Mouse (Mus musculus) MEL (cell line): ENCODE data around the gene Spop. TPM values are rescaled to one million over a fixed set of nuclear protein-coding genes. Genes with fewer than 3 reads are reported as not detected.

ENCODE experiments used
- DNase-seq: peaks from one replicate; pipeline ENCODE4 v3.0.0; 2011; ENCODE audit warnings: low read depth, low spot score
- H3K27ac ChIP-seq: 2 replicates; pipeline ENCODE4 v1.5.1; 2012; ENCODE audit warnings: low read depth, mild to moderate bottlenecking, control low read depth, low read length, moderate library complexity; ENCODE audit not compliant: control insufficient read depth
- H3K27me3 ChIP-seq, 2 experiments: fragments of 150-350 bp in 1 of 2; sonication (generic) in 1 of 2; 2 replicates each; pipeline ENCODE4 v1.6.1; 2012; ENCODE audit warnings: low read length in 2 of 2, mild to moderate bottlenecking in 2 of 2, improper control_type of control experiment in 1 of 2, moderate library complexity in 1 of 2; ENCODE audit not compliant: insufficient read depth in 2 of 2, control insufficient read depth in 1 of 2
- H3K36me3 ChIP-seq, 2 experiments: 2 replicates each; pipeline ENCODE4 v1.6.1; 2012 to 2014; ENCODE audit warnings: low read length in 2 of 2, improper control_type of control experiment in 1 of 2, inconsistent platforms in 1 of 2, mild to moderate bottlenecking in 1 of 2; ENCODE audit not compliant: insufficient read depth in 2 of 2, control insufficient read depth in 1 of 2
- H3K4me1 ChIP-seq, 2 experiments: fragments of 150-350 bp in 1 of 2; sonication (generic) in 1 of 2; 2 replicates each; pipeline ENCODE4 v1.6.1; 2012; ENCODE audit warnings: low read length in 2 of 2, improper control_type of control experiment in 1 of 2, mild to moderate bottlenecking in 1 of 2; ENCODE audit not compliant: insufficient read depth in 2 of 2, control insufficient read depth in 1 of 2
- H3K4me3 ChIP-seq, 2 experiments: fragments of 150-350 bp in 1 of 2; sonication (generic) in 1 of 2; 2 replicates each; pipeline ENCODE4 v1.5.1; 2012; ENCODE audit warnings: low read depth in 2 of 2, low read length in 2 of 2, mild to moderate bottlenecking in 2 of 2, moderate library complexity in 2 of 2, control low read depth in 1 of 2, improper control_type of control experiment in 1 of 2; ENCODE audit not compliant: control insufficient read depth in 1 of 2, insufficient read depth in 1 of 2
- H3K79me2 ChIP-seq: 2 replicates; pipeline ENCODE4 v1.6.1; 2012; ENCODE audit warnings: mild to moderate bottlenecking, low read length, moderate library complexity; ENCODE audit not compliant: control insufficient read depth, poor library complexity, insufficient read depth
- H3K9ac ChIP-seq: 2 replicates; pipeline ENCODE4 v1.6.1; 2012; ENCODE audit warnings: low read depth, mild to moderate bottlenecking, control low read depth, low read length, moderate library complexity; ENCODE audit not compliant: control insufficient read depth, poor library complexity, severe bottlenecking
- H3K9me3 ChIP-seq: fragments of 150-350 bp; sonication (generic); replicated peaks from 2 replicates; pipeline ENCODE4 v1.6.1; 2012; ENCODE audit warnings: mild to moderate bottlenecking, low read length, improper control_type of control experiment, moderate library complexity; ENCODE audit not compliant: insufficient read depth
- CHD2 ChIP-seq: IDR thresholded peaks from 2 replicates; pipeline ENCODE4 v1.6.1; 2011; ENCODE audit warnings: low read length, improper control_type of control experiment
- CTCF ChIP-seq, 3 experiments: IDR thresholded peaks in 2 of 3; conservative IDR thresholded peaks in 1 of 3; 2 replicates each; pipeline ENCODE4 v1.5.1; 2011 to 2012; ENCODE audit warnings: low read length in 3 of 3, low read depth in 2 of 3, mild to moderate bottlenecking in 2 of 3, improper control_type of control experiment in 1 of 3, inconsistent platforms in 1 of 3, mixed read lengths in 1 of 3, moderate library complexity in 1 of 3; ENCODE audit not compliant: control insufficient read depth in 1 of 3, insufficient read depth in 1 of 3, poor library complexity in 1 of 3, severe bottlenecking in 1 of 3
- ETS1 ChIP-seq: IDR thresholded peaks from 2 replicates; pipeline ENCODE4 v1.6.1; 2012; ENCODE audit warnings: low read depth, mild to moderate bottlenecking, inconsistent platforms, low read length, improper control_type of control experiment, moderate library complexity
- GABPA ChIP-seq: IDR thresholded peaks from 2 replicates; pipeline ENCODE4 v1.6.1; 2012; ENCODE audit warnings: low read depth, mild to moderate bottlenecking, inconsistent platforms, low read length, improper control_type of control experiment, moderate library complexity
- MXI1 ChIP-seq: IDR thresholded peaks from 2 replicates; pipeline ENCODE4 v1.6.1; 2011; ENCODE audit warnings: mild to moderate bottlenecking, low read depth, low read length, improper control_type of control experiment
- NRF1 ChIP-seq: IDR thresholded peaks from 2 replicates; pipeline ENCODE4 v1.6.1; 2014; ENCODE audit warnings: low read depth, mild to moderate bottlenecking, inconsistent platforms, low read length, improper control_type of control experiment, moderate library complexity; ENCODE audit not compliant: poor library complexity, insufficient read depth, severe bottlenecking
- POLR2A ChIP-seq, 2 experiments: IDR thresholded peaks; 2 replicates each; pipeline ENCODE4 v1.6.1; 2011 to 2012; ENCODE audit warnings: low read length in 2 of 2, mild to moderate bottlenecking in 2 of 2, control low read depth in 1 of 2, improper control_type of control experiment in 1 of 2, low read depth in 1 of 2, moderate library complexity in 1 of 2; ENCODE audit not compliant: control insufficient read depth in 1 of 2, insufficient read depth in 1 of 2, poor library complexity in 1 of 2
- RCOR1 ChIP-seq: IDR thresholded peaks from 2 replicates; pipeline ENCODE4 v1.6.1; 2012; ENCODE audit warnings: low read depth, mild to moderate bottlenecking, inconsistent platforms, low read length, improper control_type of control experiment
- SIN3A ChIP-seq: IDR thresholded peaks from 2 replicates; pipeline ENCODE4 v1.6.1; 2012; ENCODE audit warnings: low read length, improper control_type of control experiment, inconsistent platforms
- TCF12 ChIP-seq: IDR thresholded peaks from 2 replicates; pipeline ENCODE4 v1.6.1; 2014; ENCODE audit warnings: low read depth, mild to moderate bottlenecking, inconsistent platforms, low read length, improper control_type of control experiment, moderate library complexity
- UBTF ChIP-seq: IDR thresholded peaks from 2 replicates; pipeline ENCODE4 v1.6.1; 2012; ENCODE audit warnings: low read depth, mild to moderate bottlenecking, inconsistent platforms, low read length, improper control_type of control experiment, moderate library complexity, borderline replicate concordance; ENCODE audit not compliant: insufficient read depth
- USF1 ChIP-seq: IDR thresholded peaks from 2 replicates; pipeline ENCODE4 v1.6.1; 2014; ENCODE audit warnings: low read depth, mild to moderate bottlenecking, inconsistent platforms, low read length, improper control_type of control experiment, moderate library complexity
- polyA plus RNA-seq, 2 experiments: library from polyadenylated mRNA; stranded (reverse) in 1 of 2; unstranded in 1 of 2; fragments of >175 nt in 1 of 2; fragments of >200 nt in 1 of 2; gene quantifications; 2 replicates each; pipeline versions ENCODE4 v1.2.1 to v1.2.4; 2012; ENCODE audit warnings: low replicate concordance in 2 of 2, low read depth in 1 of 2; ENCODE audit not compliant: insufficient read length in 2 of 2, insufficient read depth in 1 of 2, missing spikeins in 1 of 2
- total RNA-seq: library from RNA; depleted of rRNA; stranded (reverse); fragments of 300-350 nt; gene quantifications from 2 replicates; pipeline ENCODE4 v1.2.3, GENCODE M21; 2012

Spop gene
- total and polyA plus RNA-seq, 3 experiments: 41.5 to 84.0 TPM; not detected in 1

DNA sequence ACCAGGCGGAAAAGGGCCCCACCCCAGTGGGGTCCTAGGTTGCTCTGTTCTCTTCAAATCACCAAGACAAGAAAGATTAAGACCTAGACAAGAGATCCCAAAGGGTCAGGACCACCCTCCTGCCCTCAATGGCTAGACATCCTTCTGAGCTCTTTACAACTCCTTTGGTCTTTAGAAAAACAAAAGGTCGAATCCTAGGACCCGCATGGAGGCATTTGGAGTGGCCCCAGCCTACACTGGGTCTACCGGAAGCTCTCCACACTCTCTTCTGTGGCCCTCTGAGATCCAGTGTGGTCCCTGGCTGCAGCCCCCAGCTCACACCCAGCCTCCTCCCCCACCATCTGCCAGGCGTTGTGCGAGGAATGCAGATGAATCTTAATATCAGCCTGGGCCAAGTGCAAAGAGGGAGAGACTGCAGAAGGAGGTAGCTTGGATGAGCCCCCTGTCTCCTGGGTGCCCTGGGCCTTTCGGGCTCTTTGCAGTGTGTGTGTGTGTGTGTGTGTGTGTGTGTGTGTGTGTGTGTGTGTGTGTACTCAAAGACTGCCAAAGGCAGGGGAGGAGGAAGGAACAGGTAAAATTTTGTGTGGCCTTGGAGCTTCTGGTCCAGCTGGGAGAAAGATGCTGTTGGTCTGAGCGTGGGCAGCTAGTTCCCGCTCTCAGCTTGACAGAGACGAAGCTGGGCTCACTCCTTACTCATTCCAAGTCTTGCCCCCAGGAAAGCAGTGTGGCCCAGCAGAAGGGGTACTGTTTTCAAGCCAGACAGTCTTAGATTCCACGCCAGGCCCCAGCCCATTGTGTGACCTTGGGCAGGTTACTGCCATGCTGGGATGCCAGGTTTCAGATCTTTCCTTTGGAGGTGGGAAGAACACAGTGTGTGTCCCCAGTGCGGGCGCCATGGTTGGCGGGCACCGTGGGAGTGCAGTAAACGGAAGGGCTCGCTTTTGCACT lies 101.8 kb downstream of the Spop start:
- Histone ChIP-seq H3K4me3 (no peak overlapping the region), H3K36me3 (no peaks in the 10 kb centered on the region), H3K4me1 (0 out of 4 replicates have a peak, but pooled peaks cover 0 to 5% of the 10 kb centered on the region in 2 experiments), H3K79me2 (no peaks in the 10 kb centered on the region), H3K9ac (no peak overlapping the region), H3K9me3 (no peaks in the 10 kb centered on the region), H3K27me3 (no peaks in the 10 kb centered on the region), H3K27ac (no peak overlapping the region)
- no peak for TF ChIP-seq GABPA
- TF ChIP-seq POLR2A (IDR thresholded peaks at IDR 0.05; ENCODE audit: control insufficient read depth in 1 of 2, insufficient read depth in 1 of 2, low read depth in 1 of 2, low read length in 2 of 2, poor library complexity in 1 of 2): no peak
- TF ChIP-seq RCOR1: no peak
- TF ChIP-seq UBTF: no peak
- TF ChIP-seq USF1: no peak
- TF ChIP-seq TCF12: no peak
- DNase-seq: no peak

DNA sequence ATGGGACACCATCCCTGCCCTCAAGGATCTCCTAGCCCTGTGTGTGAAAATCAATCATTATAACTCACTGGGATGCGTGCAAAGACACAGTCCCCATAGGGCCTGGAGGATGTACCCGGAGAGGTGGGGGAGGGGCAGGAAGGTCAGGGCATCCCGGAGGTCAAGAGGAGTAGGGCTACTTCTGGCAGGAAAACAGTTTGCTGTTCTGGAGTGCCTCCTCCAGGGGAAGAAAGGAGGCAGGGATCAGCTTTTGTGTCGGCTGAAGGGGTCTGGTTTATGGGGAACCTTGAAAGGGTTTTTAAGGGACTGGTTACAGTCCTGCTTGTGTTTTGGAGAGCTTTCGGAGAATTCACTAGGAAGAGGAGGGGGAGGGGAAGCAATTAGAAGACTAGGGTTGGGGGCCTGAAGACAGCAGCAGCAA lies 102.6 kb downstream of the Spop start:
- H3K4me3 ChIP-seq: no peak overlapping the region
- no peak for DNase-seq
- H3K27ac ChIP-seq: no peak overlapping the region
- H3K79me2 ChIP-seq: no peaks in the 10 kb centered on the region
- no peak for TF ChIP-seq SIN3A
- H3K4me1 ChIP-seq: 0 out of 4 replicates have a peak, but pooled peaks cover 0 to 5% of the 10 kb centered on the region in 2 experiments
- no peaks in the 10 kb centered on the region for H3K36me3 ChIP-seq
- no peaks in the 10 kb centered on the region for H3K27me3 ChIP-seq
- H3K9ac ChIP-seq: no peak overlapping the region
- no peaks in the 10 kb centered on the region for H3K9me3 ChIP-seq

DNA sequence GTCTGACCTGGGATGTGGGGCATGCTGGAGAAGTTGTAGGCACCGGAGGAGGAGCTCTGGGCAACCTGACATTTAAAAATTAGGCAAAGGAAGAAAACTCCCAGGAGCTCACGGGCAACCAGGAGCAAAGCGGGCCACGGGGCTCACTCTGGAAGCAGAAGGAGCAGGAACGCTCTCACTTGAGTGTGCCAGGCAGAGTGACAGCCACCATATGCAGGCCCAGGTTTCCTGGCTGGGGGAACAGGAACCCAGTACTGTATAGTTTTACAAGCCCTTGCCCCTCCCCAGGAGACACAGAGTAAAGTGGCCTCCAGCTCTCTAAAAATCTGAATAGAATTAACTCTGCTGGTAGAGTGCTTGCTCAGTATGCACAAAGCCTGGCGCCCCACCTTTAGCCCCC lies 103.3 kb downstream of the Spop start:
- DNase-seq: no peak
- TF ChIP-seq MXI1 (no peak), CHD2 (no peak), NRF1 (no peak), UBTF (no peak), CTCF (IDR thresholded peaks at IDR 0.05 in 2 of 3, conservative IDR thresholded peaks at IDR 0.05 in 1 of 3; ENCODE audit: control insufficient read depth in 1 of 3, insufficient read depth in 1 of 3, low read depth in 2 of 3, low read length in 3 of 3, poor library complexity in 1 of 3, severe bottlenecking in 1 of 3) (no peak), ETS1 (no peak)
- Histone ChIP-seq H3K9ac (no peak overlapping the region), H3K4me1 (0 out of 4 replicates have a peak, but pooled peaks cover 0 to 5% of the 10 kb centered on the region in 2 experiments), H3K36me3 (no peaks in the 10 kb centered on the region), H3K4me3 (no peak overlapping the region), H3K79me2 (no peaks in the 10 kb centered on the region), H3K27me3 (no peaks in the 10 kb centered on the region), H3K9me3 (no peaks in the 10 kb centered on the region), H3K27ac (no peak overlapping the region)
